Mouse (Mus musculus) spleen, adult 2 months (tissue): ENCODE data around the gene Gp1ba.

Source experiments
- CTCF ChIP-seq: fragments of 200-500 bp; IDR thresholded peaks from 2 replicates; pipeline ENCODE4 v1.5.1; 2011; ENCODE audit warnings: mild to moderate bottlenecking, inconsistent platforms; ENCODE audit not compliant: insufficient read depth, insufficient read length, insufficient replicate concordance; ENCODE audit errors: extremely low read depth
- POLR2A ChIP-seq: fragments of 200-500 bp; IDR thresholded peaks from 2 replicates; pipeline ENCODE4 v1.6.1; 2011; ENCODE audit warnings: low read depth, low read length, inconsistent platforms

GRCm38 (mm10) chr11:70681897-70682581, 43.1 kb downstream of the Gp1ba start:
- TF ChIP-seq CTCF (peak; percentile 7; the same call in 1 of the 2 replicates), POLR2A (no peak)
